Mouse (Mus musculus): ENCODE results near the gene Cage1. TPM values are rescaled to one million over a fixed set of nuclear protein-coding genes. Genes with fewer than 3 reads are reported as not detected.

Gene Cage1
- total RNA-seq (2021), result 1 to 10 TPM; 1.3 to 1.4 TPM
- long read RNA-seq, experiment 1, partial matches to known transcripts, result 0 of 1 reads
- long read RNA-seq, experiment 1, other reads (novel, unspliced or antisense), result 1 of 1 reads
- long read RNA-seq, experiment 2, partial matches to known transcripts, result 0 of 3 reads
- long read RNA-seq, experiment 2, other reads (novel, unspliced or antisense), result 2 of 3 reads

DNA sequence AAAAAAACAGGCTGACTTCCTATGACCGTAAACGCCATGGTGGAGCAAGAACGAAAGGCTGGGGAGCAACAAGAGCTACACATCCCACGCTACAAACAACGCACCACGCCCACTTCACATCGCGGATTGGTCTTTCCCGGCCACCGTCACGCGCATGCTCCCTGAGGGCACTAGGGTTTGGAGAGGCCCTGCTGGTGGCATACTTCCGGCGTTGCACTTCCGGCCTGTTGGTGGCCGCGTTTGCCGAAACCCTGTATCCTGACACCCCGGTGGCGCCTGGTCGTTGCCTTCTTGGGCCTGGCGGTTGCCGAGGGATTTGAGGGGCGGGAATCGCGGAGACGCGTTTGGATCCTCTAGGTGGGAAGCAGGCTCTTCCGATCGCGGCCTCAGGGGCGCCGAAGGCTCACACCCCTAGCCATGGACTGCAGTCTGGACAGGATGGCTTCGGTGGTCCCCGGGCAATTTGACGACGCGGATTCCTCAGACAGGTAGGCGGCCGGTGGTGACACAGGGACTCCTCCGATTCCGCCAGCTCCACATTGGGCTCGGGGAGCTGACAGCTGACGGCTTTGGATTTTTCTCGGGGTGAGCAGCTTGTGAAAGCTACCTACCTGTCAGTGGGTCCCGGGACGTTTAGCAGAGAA is at the start of gene Cage1:
Gene Cage1 (minus strand): TSS at position 26 of the 644 bp plus-strand sequence.
- DNase-seq, result peak; percentile 94 to 96
- intact Hi-C loops (cut with DNase I), result loop anchor here (2.0 to 5.0 kb wide), 2 partner anchors 42 to 605 kb away; partner anchors contain the start of gene Ssr1

DNA sequence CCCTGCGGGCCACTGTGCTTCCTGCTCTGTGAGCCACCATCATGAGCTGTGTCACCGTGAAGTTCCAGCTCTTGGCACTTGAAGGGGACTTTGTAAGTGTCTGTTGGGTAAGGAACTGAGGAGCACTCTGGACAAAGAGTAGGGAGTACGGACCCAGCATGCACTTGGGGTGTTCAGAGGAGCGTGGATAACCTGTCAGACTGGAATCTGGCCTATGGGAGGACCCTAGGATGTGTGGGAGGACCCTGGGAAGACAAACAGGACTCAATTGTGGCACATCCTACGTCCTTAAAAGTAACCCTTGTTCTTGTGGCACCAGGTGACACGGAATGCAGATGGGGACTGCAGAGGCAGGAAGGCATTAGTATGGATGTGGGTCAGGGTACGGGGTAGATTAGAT is 44.3 kb upstream of the Cage1 start:
- intact Hi-C loops (cut with DNase I), result no loop called here
- DNase-seq, result no peak

DNA sequence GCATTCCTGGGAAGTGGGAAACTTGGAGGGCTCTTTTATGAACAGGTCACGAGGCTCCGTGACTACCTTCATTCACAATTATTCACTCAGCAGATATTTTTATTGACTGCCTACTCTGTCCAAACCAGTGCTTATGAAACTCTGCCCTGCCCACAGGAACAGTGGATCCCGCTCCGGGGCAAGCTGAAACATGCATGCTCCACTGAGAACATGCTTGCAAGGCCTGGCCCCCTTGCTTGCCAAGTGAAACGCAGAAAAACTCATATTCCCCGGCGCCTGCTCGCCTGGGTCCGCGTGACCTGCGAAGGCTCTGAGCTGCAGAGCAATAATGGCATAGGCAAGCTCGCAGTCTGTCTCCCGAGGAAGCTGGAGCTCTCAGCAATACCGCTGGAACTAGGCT is 43.9 kb upstream of the Cage1 start:
- DNase-seq, result no peak
- intact Hi-C loops (cut with DNase I), result no loop called here

DNA sequence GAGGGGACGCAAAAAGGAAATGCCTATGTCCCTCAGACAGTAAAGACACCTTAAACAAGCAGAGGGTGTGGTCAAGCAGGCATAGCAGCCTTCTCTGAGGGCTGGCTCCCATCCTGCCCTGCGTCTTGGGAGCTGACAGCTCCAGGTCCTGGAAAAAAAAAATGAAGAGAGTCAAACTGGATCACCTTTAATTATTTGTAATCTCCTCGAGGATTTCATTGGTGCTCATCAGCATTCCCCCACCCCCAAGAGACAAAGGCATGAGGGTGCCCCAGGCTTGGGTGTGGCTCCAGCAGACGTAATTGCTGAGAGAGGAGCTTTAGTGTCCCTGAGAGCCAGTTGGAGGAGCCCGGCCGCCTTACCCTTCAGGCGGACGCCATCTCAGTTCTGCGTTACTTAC is 43.1 kb upstream of the Cage1 start:
- intact Hi-C loops (cut with DNase I), result no loop called here
- DNase-seq, result no peak

DNA sequence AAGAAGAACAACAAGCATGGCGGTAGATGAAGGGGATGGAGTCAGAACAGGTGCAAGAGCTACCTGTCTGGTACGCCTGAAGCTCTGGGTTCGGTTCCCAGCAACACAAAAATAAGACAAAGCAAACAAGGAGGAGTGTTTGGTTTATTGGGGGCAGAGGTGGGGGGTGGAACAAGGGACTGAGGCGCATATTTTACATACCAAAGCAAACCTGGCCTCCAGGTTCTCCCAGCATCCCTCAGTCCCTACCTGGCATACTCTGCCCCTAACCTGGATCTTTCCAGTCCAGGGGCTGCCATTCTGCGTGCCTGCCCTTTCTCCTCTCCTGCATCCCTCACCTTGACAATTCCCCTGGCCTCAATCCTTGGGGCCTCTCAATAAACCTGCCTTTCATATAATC is 42.5 kb upstream of the Cage1 start:
- intact Hi-C loops (cut with DNase I), result no loop called here
- no peak for DNase-seq

DNA sequence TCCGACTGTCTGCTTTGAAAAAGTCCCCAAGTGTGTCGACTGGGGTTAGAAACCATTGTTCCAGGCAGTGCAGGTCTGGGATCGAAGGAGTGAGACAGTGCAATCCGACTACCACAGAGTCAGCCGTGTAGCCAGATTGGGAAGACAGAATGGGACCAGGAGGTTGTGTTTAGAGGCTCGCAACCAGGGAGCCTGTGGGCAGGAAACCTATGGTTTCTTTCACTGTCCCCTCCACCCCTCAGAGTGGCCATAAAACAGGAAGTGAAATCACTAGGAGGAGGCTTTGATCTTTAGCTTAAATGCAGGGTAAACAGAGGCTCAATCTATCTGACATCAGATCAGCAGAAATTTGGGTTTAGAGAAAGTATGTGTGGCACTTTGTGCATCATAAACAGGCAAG is 42.0 kb upstream of the Cage1 start:
- intact Hi-C loops (cut with DNase I), result no loop called here
- DNase-seq, result no peak

DNA sequence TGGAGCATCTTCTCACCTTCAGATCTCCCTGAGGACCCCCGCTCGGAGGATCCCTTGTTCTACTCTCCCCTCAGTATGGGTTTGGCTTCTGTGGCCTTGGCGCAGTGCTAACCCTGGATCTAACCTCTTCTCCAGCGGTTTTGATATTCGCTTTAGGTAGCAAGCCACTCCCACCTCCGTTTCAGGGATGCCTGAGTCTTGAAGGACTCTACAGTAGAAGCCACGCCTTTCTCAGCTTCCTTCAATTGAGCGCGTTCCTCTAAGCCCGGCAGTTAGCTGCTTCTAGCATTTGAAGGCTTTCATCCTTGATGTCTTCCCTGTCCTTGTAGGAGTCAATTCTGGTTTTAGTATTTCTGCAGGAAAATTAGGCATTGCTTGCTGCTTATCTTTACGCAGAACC is 40.2 kb upstream of the Cage1 start:
- DNase-seq, result no peak
- intact Hi-C loops (cut with DNase I), result no loop called here

DNA sequence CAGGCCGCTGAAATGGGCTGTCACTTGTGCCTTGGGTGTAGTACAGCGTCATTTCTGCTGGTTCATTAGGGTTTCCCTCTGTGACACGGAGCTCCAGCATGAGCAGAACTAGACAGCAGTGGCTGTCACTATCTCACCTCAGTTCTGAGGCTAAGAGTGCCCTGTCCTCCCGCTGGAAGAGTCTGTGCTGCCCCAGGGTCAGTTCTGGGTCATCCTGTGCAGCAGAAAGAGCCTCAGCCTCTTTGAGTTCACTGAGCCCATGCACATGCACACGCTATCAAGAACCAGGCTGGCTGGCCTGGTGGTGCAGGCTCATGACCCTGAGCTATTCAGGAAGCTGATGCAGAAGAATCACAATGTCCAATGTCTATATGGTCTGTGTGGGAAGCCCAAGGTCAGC is 37.5 kb upstream of the Cage1 start:
- intact Hi-C loops (cut with DNase I), result loop anchor here (5.0 kb wide), 1 partner anchor 78 kb away; the partner anchor contains the start of gene Dsp
- no peak for DNase-seq

DNA sequence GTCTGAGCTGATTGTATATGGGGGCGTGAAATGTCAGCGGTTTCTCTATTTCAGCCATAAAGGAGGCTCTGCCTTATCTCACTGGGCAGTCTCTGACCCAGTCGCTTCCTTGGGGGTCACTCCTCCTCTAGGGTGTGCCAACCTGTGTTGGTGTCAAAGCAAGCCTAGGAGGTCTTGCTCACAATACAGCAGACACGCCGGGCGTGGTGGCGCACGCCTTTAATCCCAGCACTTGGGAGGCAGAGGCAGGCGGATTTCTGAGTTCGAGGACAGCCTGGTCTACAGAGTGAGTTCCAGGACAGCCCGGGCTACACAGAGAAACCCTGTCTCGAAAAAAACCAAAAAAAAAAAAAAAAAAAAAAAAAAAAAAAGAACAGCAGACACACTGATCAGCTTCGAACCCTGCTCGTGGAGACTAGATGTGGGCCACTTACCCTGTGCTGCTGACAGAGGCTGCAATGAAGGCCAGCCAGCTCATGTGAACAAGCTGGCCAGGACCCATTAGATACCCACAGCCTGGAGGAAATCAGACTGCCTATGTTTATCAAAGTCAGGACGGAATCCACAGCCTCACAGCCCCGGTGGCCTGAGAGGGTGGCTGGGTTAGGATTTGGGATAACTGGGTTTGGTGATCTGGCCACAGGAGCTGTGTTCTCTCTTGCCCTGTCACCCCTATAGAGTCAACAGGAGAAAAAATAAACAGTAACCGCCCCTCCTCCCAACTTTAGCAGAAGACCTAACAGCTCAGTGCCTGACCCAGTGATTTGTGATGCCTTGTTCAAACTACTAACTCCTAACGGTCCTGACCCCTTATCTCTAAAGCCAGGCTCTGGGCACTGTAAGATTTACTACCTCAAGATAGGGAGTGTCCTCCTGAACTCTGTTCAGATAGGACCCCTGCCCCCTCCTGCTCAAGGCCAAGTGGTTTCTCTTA is 36.8 kb upstream of the Cage1 start:
- peak in 1 of 2 experiments; percentile 9 for DNase-seq
- intact Hi-C loops (cut with DNase I), result loop anchor here (5.0 kb wide), 1 partner anchor 79 kb away; the partner anchor contains the start of gene Dsp

DNA sequence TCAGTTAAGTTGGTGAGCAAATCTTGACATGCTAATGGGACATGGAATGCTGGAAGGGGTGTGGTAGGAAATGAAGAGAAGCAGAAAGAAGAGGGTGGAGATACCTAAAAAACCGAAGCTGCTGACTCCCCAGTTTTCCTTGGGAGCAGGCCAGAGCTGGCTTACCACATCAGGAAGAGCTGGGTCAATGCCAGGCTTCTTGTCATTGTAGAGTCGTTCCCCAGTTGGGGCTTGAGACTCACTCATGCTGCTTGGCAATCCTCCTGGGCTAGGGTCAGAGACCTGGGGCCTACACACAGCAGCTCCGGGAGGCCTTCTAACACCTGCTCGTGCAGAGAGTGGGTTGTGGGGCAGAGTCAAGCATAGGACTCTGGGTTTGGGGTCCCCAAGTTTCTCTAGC is 34.1 kb upstream of the Cage1 start:
- peak; percentile 30 to 54 for DNase-seq
- intact Hi-C loops (cut with DNase I), result loop anchor here (5.0 kb wide), 1 partner anchor 81 kb away; the partner anchor contains the start of gene Dsp

DNA sequence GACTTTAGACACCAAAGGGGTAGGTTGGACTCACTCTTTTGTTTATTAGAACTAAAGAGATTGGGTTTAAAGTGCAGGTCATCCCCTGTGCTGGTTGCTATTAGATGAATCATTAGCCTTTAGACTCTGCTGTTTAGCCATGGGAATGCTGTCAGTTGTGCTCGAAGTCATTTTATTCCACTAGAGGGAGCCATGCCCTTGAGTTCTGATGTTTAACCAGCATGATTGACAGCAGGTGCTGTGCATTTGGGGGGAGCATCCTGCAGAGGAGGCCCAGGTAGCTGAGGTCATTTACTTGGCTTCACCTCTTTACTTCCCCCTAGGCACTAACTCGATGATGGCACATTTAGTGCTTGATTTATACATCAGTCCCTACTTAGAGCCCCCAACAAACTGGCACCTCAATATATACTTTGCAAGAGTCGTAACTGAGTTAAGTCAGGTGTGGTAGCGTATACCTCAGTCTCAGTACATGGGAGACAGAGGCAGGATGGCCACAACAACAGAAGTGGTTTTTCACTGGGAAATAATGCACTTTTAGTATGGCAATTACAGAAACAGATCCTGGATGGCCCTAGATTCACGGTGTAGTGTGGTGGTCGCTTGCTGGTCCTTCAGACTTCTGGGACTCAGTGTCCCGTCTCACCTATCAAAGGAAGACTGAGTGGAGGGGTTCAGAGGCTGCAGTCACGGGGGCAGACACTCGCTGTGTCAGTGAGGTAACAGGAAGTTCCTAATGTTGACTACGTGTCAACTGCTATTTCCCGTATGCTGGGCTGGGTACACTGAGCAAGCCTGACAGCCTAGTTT is 28.2 kb upstream of the Cage1 start:
- peak; percentile 20 to 60 for DNase-seq
- intact Hi-C loops (cut with DNase I), result loop anchor here (5.0 to 10.0 kb wide), 6 partner anchors 112 to 532 kb away; no protein-coding TSS in a partner anchor

DNA sequence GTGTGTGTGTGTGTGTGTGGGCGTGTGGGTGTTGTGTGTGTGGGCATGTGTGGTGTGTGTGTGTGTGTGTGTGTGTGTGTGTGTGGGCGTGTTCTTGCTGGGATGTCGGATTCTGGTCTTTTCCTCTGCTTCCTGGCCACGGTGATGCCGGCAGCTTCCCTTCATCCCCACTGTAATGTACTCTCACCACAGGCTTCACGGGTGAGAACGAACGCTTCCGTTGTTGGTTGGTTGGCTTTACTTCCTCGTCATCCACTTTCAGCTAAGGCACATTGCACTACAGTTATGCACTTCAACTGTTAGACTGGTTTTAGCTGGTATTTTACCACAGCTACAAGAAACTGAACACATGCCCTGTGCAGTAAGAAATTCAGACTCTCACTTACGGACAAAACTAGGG is 25.8 kb upstream of the Cage1 start:
- intact Hi-C loops (cut with DNase I), result loop anchor here (5.0 to 10.0 kb wide), 2 partner anchors 125 to 442 kb away; no protein-coding TSS in a partner anchor

DNA sequence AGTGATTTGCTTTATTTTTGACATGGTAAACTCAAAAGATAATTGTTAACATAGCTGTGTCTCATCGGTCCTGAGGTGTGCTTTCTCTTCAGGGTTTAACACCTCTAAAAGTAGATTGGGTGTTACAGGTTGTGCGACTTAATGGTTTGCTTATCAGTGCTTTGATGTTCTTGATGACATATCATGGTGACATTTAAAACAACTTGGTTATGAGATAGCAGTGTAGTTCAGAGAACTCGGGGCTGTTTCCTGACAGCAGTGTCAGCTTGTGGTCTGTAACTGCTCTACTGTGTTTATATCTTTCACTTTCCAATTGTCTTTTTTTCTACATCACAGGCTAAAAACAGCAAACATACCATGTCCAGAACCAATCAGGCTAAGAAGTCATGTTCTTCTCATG is 13.0 kb upstream of the Cage1 start:
- DNase-seq, result no peak
- intact Hi-C loops (cut with DNase I), result no loop called here

More for the DNA sequence above, 25.8 kb upstream of the Cage1 start:
- no peak for DNase-seq

DNA sequence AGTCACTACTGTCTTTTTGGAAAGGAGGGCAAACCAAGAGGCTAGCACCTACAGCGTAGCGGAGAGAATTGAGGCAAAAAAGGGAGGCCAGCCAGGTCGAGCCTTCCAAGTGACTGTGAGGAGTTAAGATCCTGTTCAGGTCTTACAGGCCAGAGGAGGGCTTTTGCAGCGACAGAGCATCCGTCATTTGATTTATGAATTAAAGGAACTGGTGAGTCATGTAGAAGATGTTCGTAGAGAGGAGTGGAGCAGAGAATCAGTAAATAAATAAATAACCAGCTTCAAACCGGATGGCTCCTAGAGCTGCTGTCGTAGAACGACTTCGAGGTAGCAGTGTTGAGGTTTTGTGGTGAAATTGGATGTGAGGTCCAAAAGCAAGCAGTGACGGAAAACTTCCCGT is 942 bp upstream of the Cage1 start:
- intact Hi-C loops (cut with DNase I), result loop anchor here (2.0 to 5.0 kb wide), 2 partner anchors 43 to 606 kb away; partner anchors contain the start of gene Ssr1
- peak in 1 of 2 experiments; percentile 4 for DNase-seq

DNA sequence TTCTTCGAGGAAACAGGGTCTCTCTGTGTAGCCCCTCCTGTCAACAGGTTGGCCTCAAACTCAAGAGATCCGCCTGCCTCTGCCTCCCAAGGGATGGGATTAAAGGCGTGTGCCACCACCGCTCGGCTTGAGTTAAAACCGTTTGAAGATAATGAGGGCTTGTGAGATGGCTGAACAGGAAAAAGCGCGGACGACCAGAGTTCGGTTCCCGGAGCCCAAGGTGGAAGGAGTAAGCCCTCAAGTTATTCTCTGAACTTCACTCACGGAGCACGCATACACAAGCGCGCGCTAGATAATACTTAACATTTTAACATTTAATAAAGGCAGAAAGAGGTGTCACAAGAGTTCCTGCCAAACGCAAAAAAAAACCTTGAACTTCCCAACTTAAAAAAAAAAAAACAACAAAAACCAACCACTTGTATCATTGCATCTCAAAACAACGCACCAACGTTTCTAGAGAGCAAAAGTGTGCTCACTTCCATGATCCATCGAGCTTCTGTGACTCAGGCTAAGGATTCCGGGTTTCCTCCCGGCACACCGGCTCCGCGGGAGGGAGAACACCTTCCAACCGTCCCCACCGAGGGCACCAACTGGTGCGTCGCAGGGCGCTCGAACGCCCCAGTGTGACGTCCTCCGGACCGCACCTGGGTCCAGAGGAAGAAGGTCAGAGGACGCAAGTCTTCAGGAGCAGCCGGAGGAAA is 376 bp downstream of the Cage1 start, which contains the start of gene Riok1:
Gene Riok1 (plus strand): TSS at position 653 of the 701 bp plus-strand sequence.
- peak in 1 of 2 experiments; percentile 5 for DNase-seq
- intact Hi-C loops (cut with DNase I), result loop anchor here (2.0 to 5.0 kb wide), 2 partner anchors 42 to 604 kb away; partner anchors contain the start of gene Ssr1

DNA sequence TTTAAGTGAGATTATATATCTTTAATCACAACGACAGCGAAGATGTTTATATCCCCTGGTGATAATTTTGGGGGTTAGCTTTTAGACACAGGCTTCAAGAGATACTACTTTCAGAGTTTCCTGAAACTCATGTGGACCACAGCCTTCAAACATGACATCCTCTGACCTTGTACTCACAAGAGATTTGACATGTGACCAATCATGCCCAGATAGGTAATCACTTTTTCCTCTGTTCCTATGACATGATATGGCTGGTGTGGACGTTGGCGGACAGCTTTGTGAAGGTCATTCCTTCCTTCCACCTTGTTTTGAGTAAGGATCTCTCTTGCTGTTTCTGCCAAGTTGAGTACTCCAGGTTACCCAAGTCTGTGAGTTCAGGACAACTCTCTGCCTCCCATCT is 8.5 kb downstream of the Cage1 start:
- DNase-seq, result no peak
- intact Hi-C loops (cut with DNase I), result no loop called here

DNA sequence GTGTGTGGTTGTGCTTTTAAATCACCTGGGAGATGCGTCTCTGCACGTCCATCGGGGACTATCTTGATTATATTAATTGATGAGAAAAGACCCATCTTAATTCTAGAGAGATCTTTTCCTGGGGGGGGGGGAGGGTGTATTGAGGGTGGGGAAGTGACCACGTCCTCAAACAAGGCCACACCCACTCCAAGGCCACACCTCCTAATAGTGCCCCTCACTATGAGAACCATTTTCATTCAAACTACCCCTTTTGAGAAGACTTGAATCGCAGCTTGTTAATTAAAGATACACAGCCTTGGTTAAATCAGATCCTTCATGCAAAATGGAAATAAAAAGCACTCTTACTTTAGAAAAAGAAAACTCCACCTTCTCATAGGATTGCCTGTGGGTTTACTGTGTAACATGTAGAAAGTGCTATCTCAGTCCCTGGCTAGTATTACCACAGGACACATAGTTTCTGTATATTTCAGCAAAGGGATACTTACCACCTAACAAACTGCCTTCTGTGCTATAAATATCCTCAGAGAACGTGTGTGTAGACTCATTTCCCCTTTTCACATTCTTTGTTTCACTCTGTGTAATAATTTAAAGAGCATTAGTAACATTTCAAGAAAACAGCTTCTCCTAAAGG is 9.1 kb downstream of the Cage1 start:
- intact Hi-C loops (cut with DNase I), result no loop called here
- DNase-seq, result no peak

DNA sequence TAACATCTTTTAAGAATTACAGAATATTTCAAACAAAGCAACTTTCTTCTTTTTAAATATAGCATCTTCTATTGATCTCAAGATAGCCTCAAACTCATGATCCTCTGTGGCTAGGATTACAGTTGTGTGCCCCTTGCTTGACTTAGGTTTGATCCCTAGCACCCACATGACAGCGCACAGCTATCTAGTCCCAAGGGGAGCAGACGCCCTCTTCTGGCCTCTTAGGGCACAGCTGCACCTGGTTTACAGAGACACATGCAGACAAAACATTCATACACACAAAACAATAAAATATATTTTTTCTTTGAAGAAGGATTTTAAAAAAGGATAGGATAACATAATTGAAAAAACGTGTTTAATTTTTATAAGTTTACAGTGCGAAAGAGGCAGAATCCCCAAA is 11.0 kb downstream of the Cage1 start:
- no peak for DNase-seq

DNA sequence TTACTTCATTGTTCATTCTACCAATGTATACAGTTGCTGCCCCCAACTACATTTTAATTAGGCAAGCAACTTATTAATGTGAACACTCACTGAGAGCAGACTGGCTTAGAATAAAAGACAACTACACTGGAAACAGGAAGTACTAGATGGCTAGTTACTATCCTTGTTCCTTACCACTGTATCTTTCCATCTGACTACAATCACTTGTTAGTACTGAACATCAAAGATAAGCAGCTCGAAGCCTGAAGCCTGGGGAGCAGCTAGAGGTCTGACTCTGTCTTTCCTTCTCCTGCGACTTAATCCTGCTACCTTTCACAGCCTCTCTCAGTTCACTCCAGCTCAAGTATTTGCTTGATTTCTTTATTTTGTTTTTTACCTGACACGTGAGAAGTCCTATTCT is 18.1 kb downstream of the Cage1 start:
- DNase-seq, result no peak
- intact Hi-C loops (cut with DNase I), result no loop called here

More for the DNA sequence above, 11.0 kb downstream of the Cage1 start:
- intact Hi-C loops (cut with DNase I), result no loop called here
